Mouse (Mus musculus) gastrocnemius, postnatal 10 days (tissue): ENCODE results near the gene Fastk. TPM values are rescaled to one million over a fixed set of nuclear protein-coding genes. Genes with fewer than 3 reads are reported as not detected.

ENCODE experiments used
- DNase-seq: peaks from one replicate; pipeline ENCODE4 v3.0.0; 2021; ENCODE audit warnings: mixed read lengths
- long read RNA-seq, 2 experiments: library from polyadenylated mRNA; stranded (forward); transcript quantifications; one replicate each; pipeline ENCODE4 v2.0.0; 2021
- total RNA-seq, 2 experiments: library from RNA; stranded (reverse); gene quantifications; 2 replicates each; pipeline ENCODE4 v1.2.3; 2021

The Fastk gene
- 100 to 1,000 TPM; 124 to 142 TPM for total RNA-seq
- long read RNA-seq, experiment 1, transcript Fastk-213 (9 exons, 2,552 nt) = minor isoform, 29 of 507 reads
- long read RNA-seq, experiment 1, transcript Fastk-201 (10 exons, 1,893 nt) = major isoform, 394 of 507 reads
- long read RNA-seq, experiment 1, partial matches to known transcripts = 14 of 507 reads
- long read RNA-seq, experiment 1, other reads (novel, unspliced or antisense) = 69 of 507 reads
- long read RNA-seq, experiment 2, transcript Fastk-213 (9 exons, 2,552 nt) = minor isoform, 26 of 605 reads
- long read RNA-seq, experiment 2, transcript Fastk-201 (10 exons, 1,893 nt) = major isoform, 497 of 605 reads
- long read RNA-seq, experiment 2, partial matches to known transcripts = 17 of 605 reads
- long read RNA-seq, experiment 2, other reads (novel, unspliced or antisense) = 64 of 605 reads

DNA sequence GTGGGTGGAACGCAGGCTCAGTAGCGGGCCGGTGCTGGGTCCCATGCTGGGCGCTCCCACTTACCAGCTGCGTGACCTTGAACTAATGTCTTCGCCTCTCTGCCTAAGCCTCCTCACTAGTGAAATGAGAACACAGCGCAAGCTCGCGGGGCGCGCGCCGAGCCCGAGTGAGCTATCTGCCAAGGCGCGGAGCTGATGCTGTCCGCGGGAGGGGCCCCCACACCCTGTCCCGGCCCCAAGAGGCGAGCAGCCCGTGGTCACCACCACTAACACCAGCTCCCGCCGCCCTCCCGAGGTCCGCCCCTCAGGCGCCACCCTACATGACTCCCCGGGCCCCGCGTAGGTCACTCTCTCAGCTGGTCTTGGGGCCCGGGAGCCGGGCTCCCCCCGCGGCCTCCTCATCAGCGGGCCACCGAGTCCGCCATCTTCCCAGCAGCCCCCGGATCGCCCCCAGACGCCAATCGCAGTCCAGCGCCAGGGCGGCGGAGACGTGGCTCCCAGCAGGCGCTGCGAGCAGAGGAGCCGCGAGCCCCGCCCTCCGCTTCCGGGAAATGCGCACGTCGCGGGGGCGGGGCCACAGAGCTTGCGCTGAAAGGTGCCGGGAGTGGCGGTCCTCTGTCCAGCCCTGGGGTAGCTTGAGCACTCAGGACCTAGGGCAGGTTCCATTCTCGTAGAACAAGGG lies at the start of gene Fastk:
Fastk (minus strand) TSS at position 542 of the 682 bp plus-strand sequence.
- DNase-seq = peak; percentile 95

DNA sequence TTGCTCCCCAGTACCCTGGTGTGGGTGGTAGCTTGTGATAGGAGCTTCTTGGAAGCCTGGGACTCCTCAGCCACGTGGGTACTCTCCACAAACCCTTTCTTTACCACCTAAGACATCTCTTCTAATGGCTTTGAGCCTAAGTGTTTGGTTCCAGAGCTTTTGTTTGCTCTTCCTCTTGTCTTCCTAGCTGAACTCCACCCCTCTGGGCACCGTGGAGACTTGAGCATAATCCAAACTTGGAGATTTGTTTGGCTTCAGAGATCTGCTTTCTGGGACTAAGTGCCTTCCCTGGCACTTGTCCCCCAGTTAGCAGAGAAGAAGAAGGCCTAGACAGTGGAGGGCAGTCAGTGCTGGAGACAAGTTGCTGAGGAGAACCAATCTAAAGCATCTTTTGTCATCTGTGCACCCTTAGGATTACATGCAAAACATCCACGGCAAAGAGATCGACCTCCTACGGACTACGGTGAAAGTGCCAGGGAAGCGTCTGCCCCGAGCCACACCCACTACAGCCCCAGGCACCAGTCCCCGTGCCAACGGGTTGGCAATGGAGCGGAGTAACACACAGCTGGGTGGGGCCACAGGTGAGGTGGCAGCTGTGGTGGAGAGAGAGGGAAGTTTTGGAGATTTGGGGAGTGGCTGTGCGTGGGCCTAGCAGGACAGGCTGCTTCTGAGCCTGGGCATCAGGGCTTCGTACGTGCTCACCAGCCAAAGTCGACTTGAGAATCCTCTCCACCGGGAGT lies 47.6 kb upstream of the Fastk start:
- DNase-seq = no peak

DNA sequence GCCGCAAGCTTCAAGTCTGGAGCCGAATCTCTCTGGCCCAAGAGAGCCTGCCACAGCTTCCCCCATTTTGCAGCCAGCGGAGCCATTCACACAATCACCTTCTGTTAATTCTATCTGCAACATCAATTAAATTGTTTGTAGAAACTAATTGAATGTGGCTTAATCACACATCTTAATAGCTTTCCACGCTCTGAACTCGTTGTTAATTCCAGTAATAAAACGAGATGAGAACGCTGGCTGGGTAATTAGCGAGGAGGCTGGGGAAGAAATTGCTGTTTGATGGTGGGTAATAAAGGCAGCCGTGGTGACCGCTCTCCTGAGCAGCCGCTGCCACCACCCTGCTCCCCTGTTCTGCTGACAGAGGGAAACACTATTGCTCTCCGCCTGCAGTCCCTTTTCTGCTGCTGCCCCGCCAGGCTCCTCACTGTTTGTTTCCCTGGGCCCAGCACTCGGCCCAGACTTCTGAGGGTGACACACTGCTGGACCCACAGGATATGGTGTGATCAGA lies 45.4 kb upstream of the Fastk start:
- DNase-seq = no peak

DNA sequence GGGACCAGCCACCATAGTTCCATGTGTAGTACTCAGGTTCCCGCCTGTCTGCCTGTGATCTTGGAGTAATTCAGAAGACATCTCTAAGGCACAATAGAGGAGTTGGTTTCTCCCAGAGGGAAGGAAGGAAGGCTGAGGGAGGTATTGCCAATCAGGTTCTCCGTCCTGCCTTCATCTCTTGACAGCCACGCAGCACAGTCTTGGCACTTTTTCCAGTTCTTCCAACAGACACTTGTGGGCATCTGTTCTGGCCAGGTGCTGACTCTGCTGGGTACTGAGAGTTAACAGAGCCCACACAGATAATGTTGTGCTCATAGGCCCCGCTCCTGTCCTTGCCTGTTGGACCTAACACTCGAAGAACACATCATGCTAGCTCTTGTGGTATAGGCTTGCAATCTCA lies 41.7 kb upstream of the Fastk start:
- DNase-seq = no peak

DNA sequence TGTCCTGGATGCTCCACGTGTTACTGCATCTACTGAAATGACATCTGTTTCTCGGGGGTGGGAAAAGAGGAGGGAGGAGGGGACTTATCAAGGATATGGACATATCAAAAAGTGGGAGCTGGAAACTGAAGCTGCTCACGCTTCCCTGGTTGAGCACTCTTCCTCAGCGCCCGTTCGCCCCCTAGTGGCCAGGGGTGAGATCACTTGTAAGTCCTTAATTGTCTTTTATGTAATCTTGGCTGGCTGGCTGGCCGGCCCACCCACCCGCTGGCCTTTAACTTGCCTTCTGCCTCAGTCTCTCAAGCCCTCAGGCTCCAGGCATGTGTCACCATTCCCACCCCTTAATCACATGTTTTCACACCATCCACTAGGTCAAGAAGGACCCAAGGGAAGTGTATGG lies 41.0 kb upstream of the Fastk start:
- peak; percentile 93 for DNase-seq

DNA sequence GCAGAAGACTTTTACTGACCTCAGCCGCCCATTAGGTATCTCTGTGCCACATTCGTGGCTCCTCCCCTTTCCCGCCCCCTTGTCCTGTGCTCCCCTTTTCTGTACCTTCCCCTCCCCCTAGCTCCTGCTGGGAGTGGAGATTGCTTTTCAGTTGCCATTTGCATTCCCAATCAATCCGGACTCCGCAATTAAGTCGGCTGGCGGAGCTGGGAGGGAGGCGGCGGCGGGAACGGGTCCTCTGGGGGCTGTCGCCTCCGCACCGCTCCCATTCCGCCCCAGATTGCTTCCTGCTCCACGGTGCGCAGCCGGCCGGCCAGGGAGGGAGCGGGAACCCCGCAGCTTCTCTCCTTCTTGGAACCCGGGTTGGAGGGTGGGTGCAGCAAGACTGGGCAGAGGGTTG lies 39.9 kb upstream of the Fastk start:
- no peak for DNase-seq

DNA sequence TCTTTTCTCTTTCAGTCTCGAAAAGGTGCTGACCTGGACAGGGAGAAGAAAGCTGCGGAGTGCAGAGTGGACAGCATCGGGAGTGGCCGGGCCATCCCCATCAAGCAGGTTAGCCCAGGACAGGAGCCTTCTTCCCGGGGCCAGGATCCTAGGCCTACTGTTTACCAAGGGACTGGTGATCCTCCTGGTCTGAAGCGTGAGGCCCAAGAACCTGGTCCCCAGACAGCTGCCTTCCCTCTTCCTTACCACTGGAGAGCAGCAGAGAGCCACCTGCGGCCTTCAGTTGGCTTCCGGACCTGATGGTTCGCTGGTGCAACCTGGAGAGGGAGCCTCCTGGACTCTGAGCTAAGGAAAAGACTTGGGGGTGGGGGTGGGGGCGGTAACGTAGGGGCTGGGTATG lies 38.2 kb upstream of the Fastk start:
- peak; percentile 53 for DNase-seq

DNA sequence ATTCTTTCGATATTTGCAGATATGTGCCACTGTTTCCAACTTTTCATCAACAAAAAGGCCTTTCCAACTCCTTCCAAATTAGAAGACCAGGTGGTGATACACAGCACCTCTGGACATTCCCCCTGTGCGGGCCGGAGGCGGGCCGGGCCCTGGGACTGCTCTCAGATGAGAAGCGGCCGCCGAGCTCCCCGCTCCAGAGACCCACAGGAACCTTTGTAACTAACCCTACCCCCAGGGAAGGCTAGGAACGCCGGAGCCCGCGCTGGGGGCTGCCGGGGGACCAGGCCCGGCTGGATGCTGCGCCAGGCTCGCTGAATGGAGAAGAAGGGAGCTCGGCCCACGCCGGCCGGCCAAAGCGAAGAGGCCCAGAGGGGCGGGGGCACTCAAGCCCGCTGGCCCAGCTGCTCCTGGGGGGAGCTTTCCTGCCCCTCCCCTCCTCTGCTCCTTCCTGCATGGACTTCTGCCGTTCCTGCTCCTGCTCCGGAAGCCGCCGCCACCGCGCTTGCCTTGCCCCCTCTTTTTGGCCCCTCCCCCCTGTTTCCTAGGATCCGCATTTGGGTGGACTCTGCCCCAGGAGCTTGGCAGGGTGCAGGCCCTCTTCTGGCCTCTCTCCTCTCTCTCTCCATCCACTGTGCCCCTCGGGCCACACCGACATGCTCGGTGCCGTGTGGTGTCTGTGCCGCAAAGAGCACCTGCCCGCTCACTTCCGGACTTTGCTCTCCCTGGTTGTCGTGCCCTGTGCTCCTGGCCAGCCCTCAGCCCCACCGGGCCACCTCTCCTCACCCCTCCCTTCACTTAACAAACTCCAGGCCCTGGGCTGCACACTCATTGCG lies 37.4 kb upstream of the Fastk start:
- DNase-seq = no peak

DNA sequence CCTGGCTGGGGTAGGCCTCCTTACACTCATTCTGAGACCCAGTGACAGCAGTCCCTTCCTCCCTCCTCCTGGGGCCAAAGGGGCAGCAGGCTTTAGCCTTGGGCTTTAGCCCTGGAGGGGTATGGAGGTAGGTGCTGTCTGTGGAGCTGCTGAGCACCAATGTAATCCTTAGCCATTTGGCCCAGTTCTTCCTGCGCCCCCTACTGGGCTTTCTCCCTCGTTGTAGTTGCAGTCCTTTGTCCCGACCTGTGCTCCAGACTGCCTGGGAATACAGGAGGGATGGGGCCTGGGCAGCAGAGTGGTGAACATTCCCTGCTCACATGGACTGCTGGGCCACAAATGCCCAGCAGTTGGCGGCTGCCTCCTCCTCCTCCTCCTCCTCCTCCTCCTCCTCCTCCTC lies 36.6 kb upstream of the Fastk start:
- peak; percentile 75 for DNase-seq

DNA sequence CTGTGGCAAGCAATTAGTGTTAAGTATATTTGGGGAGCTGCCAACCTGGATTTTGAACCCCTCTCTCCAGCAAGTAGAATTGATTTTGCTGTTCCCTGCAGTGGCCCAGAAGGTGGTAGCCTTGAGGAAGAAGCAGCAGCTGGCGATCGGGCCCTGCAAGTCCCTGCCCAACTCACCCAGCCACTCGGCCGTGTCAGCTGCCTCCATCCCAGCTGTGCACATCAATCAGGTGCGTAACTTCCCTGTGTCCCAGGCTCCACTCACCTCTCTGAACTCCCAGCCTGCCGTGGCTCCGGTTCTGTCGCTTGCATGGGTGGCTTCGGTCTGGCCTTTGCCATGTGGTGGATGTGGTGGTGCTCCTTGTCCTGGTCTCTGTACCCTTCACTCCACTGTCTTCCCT lies 32.8 kb upstream of the Fastk start:
- no peak for DNase-seq

DNA sequence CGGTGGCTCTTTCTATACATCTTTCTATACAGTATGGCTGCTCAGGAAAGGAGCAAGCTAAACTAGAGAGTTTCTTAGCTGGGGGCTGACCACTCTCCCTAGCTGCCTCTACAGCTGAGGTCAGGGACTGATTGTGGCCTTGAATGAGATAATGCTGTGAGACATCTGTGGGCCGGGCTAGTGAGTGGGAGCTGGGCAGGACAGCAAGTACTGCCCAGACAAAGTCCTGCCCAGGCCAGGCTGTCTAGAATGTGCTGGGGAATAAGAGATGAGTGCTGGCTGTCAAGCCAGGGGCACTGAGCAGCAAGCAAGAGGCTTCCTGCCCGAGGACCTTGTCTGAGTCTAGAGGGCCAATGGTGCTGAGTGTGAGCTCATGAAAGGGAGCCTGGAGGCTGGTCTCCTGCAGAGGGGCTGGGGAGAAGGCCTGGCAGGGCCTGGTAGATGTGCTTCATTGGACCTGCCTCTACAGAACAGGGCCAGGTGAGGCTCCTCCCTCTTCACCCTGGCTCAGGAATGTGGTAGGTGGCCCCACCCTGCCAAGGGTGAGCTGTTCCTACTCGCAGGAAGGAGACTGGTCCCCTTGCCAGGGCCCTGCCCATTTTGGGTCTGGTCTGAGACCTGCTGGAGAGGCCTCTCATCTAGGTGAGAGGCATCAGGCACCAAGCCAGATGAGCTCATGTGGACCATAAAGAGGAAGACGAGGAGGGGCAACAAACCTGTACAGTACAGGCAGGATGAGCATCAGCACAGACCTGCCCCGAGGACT lies 30.6 kb upstream of the Fastk start:
- no peak for DNase-seq

DNA sequence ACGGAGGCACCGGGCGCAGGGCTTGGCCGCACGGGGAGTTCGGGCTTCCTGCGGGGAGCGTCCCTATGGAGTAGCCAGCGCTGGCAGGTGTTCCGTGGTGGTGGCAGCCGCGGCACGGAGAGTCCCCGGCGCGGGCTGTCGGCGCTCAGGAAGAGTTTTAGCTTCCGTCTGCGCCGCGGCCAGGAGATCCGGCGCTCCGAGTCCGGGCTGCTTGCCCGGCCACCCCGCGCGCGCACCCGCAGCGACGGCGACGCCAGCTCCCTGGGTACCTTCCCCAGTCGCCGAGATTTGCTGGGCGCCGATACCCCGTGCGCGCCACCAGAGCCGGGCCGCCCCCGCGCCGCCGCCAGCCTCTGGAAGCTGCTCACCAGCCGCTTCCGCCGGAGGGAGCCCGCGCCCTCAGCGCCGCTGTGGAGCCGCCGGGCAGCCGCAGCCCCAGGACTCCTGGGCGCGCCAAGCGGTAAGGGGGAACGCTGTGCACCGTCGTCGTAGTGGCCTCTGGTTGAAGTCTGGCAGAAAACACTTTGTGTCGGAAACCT lies 29.7 kb upstream of the Fastk start:
- DNase-seq = peak; percentile 56

DNA sequence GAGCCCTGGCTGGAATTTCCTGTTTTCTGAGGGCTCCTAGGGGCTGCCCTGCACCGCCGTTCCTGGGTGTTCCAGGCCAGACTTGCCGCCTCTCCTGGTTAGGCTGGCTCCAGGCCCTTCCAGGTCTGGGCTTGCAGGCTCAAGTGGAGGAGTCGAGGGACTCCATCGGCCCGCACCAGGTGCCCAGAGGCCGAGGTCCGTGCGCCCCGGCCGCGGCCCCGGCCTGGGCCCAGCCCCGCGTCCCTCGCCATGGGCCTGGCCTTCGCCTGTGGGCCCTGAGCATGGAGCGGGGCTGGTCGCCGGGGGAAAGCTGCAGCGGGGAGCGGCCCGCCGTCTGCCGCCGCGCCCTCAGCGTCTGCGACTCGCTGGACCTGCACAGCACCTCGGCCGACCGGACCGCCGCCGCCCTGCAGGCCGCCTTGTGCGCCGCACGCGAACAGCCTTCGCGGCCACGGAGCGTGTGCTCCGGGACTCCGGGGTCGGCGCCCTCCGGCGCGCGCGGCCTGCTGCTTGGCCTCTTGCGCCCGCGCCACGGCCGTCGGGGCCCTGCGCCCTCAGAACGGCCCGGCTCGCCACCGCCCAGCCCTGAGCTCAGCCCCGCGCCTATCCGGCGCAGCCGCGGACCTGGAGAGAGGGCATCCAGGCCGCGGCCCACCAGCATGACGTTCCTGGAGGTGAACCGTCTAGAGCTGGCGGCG lies 29.1 kb upstream of the Fastk start:
- no peak for DNase-seq

DNA sequence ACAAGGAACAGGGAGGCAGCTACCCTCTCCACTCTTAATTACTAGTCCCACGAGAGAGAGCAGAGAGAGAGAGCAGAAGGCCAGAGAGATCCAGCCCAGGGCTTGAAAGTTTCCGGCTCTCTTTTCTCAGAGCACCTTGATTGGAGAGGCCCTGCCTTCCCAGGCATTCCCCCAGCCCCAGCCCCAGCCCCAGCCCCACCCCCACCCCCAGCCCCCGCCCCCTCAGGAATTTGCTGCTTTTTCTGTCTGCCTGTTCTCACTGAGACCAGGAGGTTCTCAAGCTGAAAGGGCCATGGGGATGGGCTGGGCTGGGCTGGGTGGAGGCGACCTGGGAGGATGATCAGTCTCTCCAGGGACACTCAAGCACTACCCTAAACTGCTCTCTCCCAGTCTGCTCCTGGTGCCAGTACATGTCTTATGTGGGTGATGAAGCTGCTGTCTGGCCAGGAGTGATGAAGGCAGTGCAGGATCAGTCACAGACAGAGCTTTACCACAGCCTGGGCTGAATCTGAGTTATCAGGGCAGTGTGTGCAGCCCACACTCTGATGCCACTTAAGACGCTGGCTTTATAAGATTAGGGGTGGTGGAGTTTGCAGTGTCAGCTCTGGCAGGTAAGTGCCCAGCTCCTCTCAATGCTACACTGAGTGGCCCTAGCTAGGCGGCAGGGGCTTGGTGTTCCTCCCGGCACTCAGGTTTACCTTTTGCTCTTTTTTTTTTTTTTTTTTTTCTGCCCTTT lies 28.0 kb upstream of the Fastk start:
- no peak for DNase-seq

DNA sequence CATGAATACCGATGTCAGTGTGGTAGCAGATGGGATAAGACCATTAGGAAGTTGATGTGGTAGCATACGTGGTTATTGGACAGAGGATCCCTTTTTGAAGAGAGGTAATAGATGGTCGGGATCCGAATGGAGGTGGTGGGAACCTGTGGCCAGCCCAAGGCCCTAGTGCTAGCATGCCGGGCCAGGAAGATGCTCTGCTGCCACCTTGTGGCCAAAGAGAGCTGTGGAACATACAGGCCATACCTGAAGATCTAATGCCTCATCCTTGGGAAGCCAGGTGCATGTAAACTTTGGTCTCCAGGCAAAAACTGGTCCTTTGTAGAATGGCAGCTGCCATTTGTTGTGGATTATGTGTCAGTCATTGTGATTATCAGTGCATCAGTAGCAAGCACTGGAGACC lies 25.5 kb upstream of the Fastk start:
- peak; percentile 79 for DNase-seq

DNA sequence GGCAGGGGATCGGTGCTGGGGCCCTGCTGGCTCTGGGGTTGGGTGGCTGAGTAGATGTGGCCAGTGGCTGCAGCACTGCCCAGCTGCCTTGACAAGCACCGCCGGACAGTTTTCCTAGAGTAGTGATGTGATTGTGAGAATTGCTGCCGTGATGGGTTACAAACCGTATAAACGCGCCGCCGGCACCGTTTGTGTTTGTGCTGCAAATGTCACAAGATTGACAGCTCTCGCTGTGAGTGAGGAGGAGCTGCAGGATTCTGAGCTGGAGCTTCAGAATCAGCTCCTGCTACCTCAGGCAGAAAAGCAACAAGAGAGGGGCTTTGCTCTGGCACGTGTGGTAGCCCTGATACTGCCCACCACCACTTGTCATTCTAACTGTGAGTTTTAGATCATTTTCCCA lies 21.7 kb upstream of the Fastk start:
- no peak for DNase-seq

DNA sequence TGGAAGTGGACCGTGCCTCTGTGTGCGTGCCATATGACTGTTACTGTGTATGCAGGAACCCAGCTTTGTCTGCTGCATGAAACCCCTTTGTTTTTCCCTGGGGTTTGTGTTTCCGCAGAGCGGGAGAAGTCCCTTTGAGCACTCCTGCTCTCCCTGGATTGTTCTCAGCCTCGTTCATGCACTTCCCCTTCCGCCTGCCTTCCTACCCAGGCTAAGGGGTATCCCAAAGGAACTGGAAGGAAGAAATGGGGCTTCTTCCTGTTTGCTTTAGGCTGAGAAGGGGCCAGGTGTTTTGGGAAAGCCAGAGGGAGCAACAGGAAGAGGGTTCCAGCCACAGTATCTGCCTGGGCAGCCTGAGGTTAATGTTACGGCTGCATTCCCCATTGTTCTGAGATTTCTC lies 10.5 kb upstream of the Fastk start:
- DNase-seq = no peak

DNA sequence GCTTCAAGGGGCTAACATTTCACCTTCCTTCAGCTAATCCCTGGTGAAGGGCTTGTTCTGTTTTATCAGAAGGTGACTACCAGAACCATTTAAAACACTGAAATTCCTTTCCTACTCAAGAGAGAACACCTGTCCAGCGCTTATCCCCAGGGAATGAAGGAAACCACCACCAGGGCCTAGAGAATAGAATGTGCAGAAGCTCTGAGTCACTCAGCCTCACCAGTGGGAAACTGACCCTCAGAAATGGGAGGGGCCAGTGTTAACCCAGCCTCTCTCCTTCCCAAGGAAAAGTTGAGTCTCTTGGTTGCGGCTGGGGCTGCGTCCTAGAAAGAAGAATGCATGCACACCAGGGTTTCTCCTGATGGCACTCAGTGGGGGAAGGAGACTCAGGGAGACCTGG lies 10.0 kb upstream of the Fastk start:
- no peak for DNase-seq

DNA sequence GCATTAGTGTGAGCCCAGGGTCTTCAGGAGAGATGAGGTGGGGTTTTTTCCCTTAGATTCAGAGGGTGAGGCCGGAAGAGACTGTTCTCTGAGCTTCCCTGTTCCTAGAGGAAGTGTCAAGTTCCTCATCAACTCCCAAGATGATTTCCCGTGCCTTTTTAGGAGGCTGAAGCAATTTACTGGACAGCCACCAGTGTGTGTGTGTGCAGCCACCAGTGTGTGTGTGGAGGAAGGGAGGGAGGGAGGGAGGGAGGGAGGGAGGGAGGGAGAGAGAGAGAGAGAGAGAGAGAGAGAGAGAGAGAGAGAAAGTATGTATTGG lies 8.9 kb upstream of the Fastk start:
- DNase-seq = no peak
